Mouse (Mus musculus) lung, embryonic 16.5 days (tissue): ENCODE measurements at regions not wholly inside any gene's neighbourhood (a gene's known extent, or its start where the extent isn't known, plus 50 kb on each side); places are given as distances from the start of the nearest gene placed in this dataset.

Experiments
- ATAC-seq: fragments of 200-750 bp; cut with Nextera tagmentation; 2 replicates; pipeline ENCODE4 v1.8.0; 2017; ENCODE audit warnings: low read depth, mild to moderate bottlenecking, moderate library complexity
- H3K27ac ChIP-seq: fragments of 300-500 bp; sonication (generic); 2 replicates; pipeline ENCODE4 v1.5.1; 2014; ENCODE audit warnings: mild to moderate bottlenecking, control low read depth, low read length
- H3K27me3 ChIP-seq: fragments of 300-500 bp; sonication (generic); 2 replicates; pipeline ENCODE4 v1.6.1; 2014; ENCODE audit warnings: low read depth, low read length, mixed read lengths; ENCODE audit not compliant: control insufficient read depth, insufficient read depth
- H3K36me3 ChIP-seq: fragments of 300-500 bp; sonication (generic); 2 replicates; pipeline ENCODE4 v1.6.1; 2014; ENCODE audit warnings: low read length; ENCODE audit not compliant: control insufficient read depth, insufficient read depth
- H3K4me1 ChIP-seq: fragments of 300-500 bp; sonication (generic); replicated peaks from 2 replicates; pipeline ENCODE4 v1.6.1; 2014; ENCODE audit warnings: low read length, mixed read lengths; ENCODE audit not compliant: control insufficient read depth, insufficient read depth
- H3K4me2 ChIP-seq: fragments of 300-500 bp; sonication (generic); 2 replicates; pipeline ENCODE4 v1.6.1; 2014; ENCODE audit warnings: low read depth, low read length, control low read depth
- H3K4me3 ChIP-seq: fragments of 300-500 bp; sonication (generic); 2 replicates; pipeline ENCODE4 v1.5.1; 2014; ENCODE audit warnings: mild to moderate bottlenecking, low read length, control low read depth
- H3K9ac ChIP-seq: fragments of 300-500 bp; sonication (generic); 2 replicates; pipeline ENCODE4 v1.6.1; 2014; ENCODE audit warnings: low read length, control low read depth
- H3K9me3 ChIP-seq: fragments of 300-500 bp; sonication (generic); 2 replicates; pipeline ENCODE4 v1.6.1; 2016; ENCODE audit warnings: low read length; ENCODE audit not compliant: control insufficient read depth
- WGBS: fragments of 180-500 bp; shearing (Covaris S2); extraction: QIAGEN DNeasy Blood & Tissue Kit; methylation state at CpG from one replicate; pipeline ENCODE4 v1.1.7; 2014; 5-methylcytosine and 5-hydroxymethylcytosine counted together

GRCm38 (mm10) chr12:117414020-117414419, 102.3 kb upstream of the Rapgef5 start:
- Histone ChIP-seq H3K4me1 (peaks cover 29% of the 10 kb centered on the region), H3K9me3 (no peaks in the 10 kb centered on the region), H3K27me3 (no peaks in the 10 kb centered on the region), H3K27ac (peak overlapping the region; percentile 58), H3K36me3 (no peaks in the 10 kb centered on the region), H3K4me2 (no peak overlapping the region), H3K9ac (no peak overlapping the region), H3K4me3 (no peak overlapping the region)
- ATAC-seq, result no peak
- WGBS, result 71% methylated on average over 2 of the region's 2 CpGs

DNA sequence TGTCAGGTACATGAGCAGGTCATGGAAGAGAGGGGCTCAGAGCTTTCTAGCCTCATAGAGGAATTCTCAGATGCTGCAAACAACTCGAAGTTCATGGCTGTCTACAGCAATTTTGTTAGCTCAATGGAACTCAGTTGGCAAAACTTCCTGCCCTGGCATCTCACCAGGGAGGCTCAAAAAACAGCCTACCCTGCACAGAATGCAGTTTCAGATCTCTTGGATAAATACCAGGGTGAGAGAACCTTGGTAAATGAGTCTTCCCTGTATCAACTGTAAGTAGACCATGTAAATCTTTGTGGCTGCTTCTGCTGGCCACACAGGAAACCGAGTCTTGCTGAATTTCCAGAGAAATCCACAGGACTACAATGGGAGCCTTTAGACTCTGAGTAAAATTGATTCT, 101.1 kb upstream of the Rapgef5 start:
- no peaks in the 10 kb centered on the region for H3K36me3 ChIP-seq
- H3K27ac ChIP-seq, result no peak overlapping the region
- peaks cover 28% of the 10 kb centered on the region for H3K4me1 ChIP-seq
- ATAC-seq, result no peak
- H3K27me3 ChIP-seq, result no peaks in the 10 kb centered on the region
- H3K4me3 ChIP-seq, result no peak overlapping the region
- 65% methylated on average over 2 of the region's 2 CpGs for WGBS
- H3K9ac ChIP-seq, result no peak overlapping the region
- no peak overlapping the region for H3K4me2 ChIP-seq
- no peaks in the 10 kb centered on the region for H3K9me3 ChIP-seq

GRCm38 (mm10) chr12:117417991-117418390, 98.3 kb upstream of the Rapgef5 start:
- no peaks in the 10 kb centered on the region for H3K27me3 ChIP-seq
- 70% methylated on average over 4 of the region's 4 CpGs for WGBS
- peaks cover 11% of the 10 kb centered on the region for H3K4me1 ChIP-seq
- H3K27ac ChIP-seq, result no peak overlapping the region
- H3K9ac ChIP-seq, result no peak overlapping the region
- H3K36me3 ChIP-seq, result no peaks in the 10 kb centered on the region
- no peak overlapping the region for H3K4me3 ChIP-seq
- no peak for ATAC-seq
- H3K9me3 ChIP-seq, result no peaks in the 10 kb centered on the region
- H3K4me2 ChIP-seq, result no peak overlapping the region

DNA sequence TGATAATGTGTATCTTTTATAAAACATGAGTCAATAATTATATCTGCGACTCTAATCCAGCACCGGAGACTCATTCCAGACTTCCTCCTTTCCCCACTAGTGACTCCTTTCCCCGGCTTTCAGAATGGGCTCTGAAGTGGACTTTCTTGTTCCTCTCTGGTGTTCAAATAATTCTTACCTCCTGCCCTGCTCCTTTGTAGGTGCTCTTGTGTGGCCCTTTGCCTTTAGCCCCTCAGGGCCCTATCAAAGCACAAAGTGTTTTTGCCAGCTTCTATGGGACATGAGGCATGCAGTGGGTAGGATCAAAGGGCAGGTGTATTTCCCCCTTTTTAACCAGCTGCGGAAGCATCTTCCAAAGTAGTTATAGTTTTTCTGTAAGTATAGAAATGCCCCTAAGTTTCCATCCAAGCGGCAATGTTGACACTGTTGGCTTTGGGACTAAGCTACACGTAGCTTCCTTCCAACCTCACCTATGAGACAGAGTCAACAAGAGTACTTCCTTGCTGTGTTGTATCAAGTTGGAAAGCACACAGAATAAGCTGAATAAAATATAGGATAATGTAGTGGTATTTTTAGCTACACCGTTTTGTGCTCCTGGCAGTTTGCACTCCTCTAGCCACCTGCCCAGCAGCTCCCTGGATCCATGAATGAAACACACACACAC, 93.8 kb upstream of the Rapgef5 start:
- WGBS, result 63% methylated on average over 7 of the region's 7 CpGs
- Histone ChIP-seq H3K9ac (no peak overlapping the region), H3K4me2 (no peak overlapping the region), H3K4me1 (no peaks in the 10 kb centered on the region; the same call in 1 of the 2 replicates), H3K9me3 (no peaks in the 10 kb centered on the region), H3K4me3 (no peak overlapping the region), H3K36me3 (no peaks in the 10 kb centered on the region), H3K27me3 (no peaks in the 10 kb centered on the region), H3K27ac (peak overlapping the region; percentile 77)
- ATAC-seq, result peak; percentile 83

DNA sequence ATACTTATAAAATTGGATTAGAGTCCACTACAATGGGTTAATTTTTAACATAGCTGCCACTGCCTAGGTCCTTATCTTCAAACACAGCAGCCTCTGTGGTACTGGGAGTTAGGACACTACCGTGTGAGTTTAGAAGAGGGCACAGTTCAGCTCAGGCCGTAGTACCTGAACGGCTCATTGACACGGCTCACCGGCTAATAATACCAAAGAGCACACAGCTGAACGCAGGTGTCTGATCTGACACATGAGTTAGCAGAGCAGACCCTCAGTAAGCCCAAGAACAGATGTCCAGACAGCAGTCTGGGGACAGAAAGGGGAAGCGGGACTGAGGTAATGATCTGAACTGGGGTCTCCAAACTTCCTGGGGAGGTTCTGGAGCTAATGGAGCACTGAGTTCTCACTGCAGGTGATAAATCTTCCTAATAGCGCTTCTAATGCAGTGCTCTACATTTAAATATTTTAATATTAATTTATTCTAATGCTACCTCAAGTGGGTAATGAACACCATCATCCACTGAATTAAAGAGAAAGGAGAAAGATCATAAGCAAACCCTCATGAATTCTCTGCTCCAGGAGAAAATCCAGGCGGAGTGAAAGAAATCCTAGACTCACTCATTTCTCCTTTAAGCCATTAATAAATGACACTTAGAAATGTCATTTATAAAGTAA, 90.8 kb upstream of the Rapgef5 start:
- H3K4me3 ChIP-seq, result no peak overlapping the region
- H3K9ac ChIP-seq, result no peak overlapping the region
- no peaks in the 10 kb centered on the region for H3K9me3 ChIP-seq
- H3K27me3 ChIP-seq, result no peaks in the 10 kb centered on the region
- no peaks in the 10 kb centered on the region; the same call in 1 of the 2 replicates for H3K4me1 ChIP-seq
- 0 out of 2 replicates have a peak overlapping the region, but pooled peaks have one; percentile 19 for H3K27ac ChIP-seq
- H3K4me2 ChIP-seq, result no peak overlapping the region
- peak; percentile 43 for ATAC-seq
- H3K36me3 ChIP-seq, result no peaks in the 10 kb centered on the region
- WGBS, result 50% methylated on average over 9 of the region's 9 CpGs

DNA sequence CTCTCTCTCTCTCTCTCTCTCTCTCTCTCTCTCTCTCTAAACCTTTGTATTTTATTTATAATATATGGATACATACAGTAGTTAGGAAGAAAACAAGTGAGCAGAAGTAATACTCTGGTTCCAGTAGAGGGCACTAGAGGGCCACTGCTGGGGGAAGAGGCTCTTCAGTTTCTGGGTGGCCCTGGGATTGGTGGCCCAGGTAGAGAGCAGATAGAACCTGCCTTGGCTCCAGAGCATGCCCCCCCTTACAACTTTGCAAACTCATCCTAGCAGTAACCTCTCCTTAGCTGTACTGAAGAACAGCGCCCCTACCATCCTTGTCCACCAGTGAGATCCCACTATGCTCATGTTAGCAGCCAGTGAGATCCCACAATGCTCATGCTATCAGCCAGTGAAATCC, 88.8 kb upstream of the Rapgef5 start:
- Histone ChIP-seq H3K4me3 (no peak overlapping the region), H3K9me3 (no peaks in the 10 kb centered on the region), H3K4me1 (no peaks in the 10 kb centered on the region; the same call in 1 of the 2 replicates), H3K9ac (no peak overlapping the region), H3K4me2 (no peak overlapping the region), H3K27me3 (no peaks in the 10 kb centered on the region), H3K27ac (no peak overlapping the region), H3K36me3 (no peaks in the 10 kb centered on the region)
- peak; percentile 18; the same call in 1 of the 2 replicates for ATAC-seq
- 33% methylated on average over 1 of the region's 1 CpGs for WGBS

GRCm38 (mm10) chr12:117430886-117431285, 85.4 kb upstream of the Rapgef5 start:
- Histone ChIP-seq H3K4me2 (no peak overlapping the region), H3K4me3 (no peak overlapping the region), H3K9ac (no peak overlapping the region), H3K27me3 (no peaks in the 10 kb centered on the region), H3K9me3 (no peaks in the 10 kb centered on the region), H3K4me1 (no peaks in the 10 kb centered on the region), H3K36me3 (no peaks in the 10 kb centered on the region), H3K27ac (no peak overlapping the region)
- ATAC-seq, result no peak
- 73% methylated on average over 4 of the region's 4 CpGs for WGBS

- H3K36me3 ChIP-seq, result no peaks in the 10 kb centered on the region
- WGBS, result 43% methylated on average over 1 of the region's 1 CpGs
- H3K4me2 ChIP-seq, result no peak overlapping the region
- H3K4me1 ChIP-seq, result no peaks in the 10 kb centered on the region
- H3K4me3 ChIP-seq, result no peak overlapping the region
- no peak for ATAC-seq
- no peaks in the 10 kb centered on the region for H3K9me3 ChIP-seq
- H3K27ac ChIP-seq, result no peak overlapping the region
- no peak overlapping the region for H3K9ac ChIP-seq
- no peaks in the 10 kb centered on the region for H3K27me3 ChIP-seq
These were observed 83.5 kb upstream of the Rapgef5 start for GRCm38 (mm10) chr12:117432788-117433187.

DNA sequence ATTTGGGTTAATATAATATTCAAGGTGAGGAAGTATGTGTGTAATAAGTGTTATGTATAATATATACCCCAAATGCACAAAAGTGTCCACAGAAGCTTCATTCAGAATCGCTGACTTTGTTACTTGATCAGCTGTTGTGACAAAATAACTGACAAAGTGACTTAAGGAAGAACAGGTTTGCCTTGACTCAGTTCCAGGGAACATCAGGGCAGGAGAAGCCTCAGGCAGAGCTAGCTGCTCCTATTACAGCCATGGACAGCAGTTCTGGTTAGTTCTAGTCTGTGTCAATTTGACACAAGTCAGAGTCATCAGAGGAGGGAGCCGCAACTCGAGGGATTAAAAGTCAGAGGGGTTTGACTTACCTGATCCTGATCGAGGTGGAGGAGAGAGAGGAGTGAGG, 79.3 kb upstream of the Rapgef5 start:
- H3K27ac ChIP-seq, result no peak overlapping the region
- no peaks in the 10 kb centered on the region for H3K9me3 ChIP-seq
- 65% methylated on average over 4 of the region's 4 CpGs for WGBS
- no peak for ATAC-seq
- no peaks in the 10 kb centered on the region for H3K27me3 ChIP-seq
- H3K9ac ChIP-seq, result no peak overlapping the region
- H3K36me3 ChIP-seq, result no peaks in the 10 kb centered on the region
- H3K4me3 ChIP-seq, result no peak overlapping the region
- no peak overlapping the region for H3K4me2 ChIP-seq
- H3K4me1 ChIP-seq, result peaks cover 11% of the 10 kb centered on the region; the same call in 1 of the 2 replicates
